ENCODE assay signal across 29 mouse cellular contexts in genomic region chrX:31775255-31775654, GRCm38 (mm10). TPM values are rescaled to one million over a fixed set of nuclear protein-coding genes. Genes with fewer than 3 reads are reported as not detected.
DNase-seq lines count a peak whose midpoint lies in the region; ATAC-seq and TF ChIP-seq lines count a peak whose summit lies in the region.
"Had no signal": no experiment of that assay in that cellular context is flagged by ENCODE, and none has a peak within 500 bp of the region (broad histone marks: within the 10 kb centered on the region; RNA-seq: fewer than 3 reads in every experiment).

No protein-coding gene starts in this region.

- ATAC-seq in heart, postnatal 0 days (ENCODE audit: insufficient read depth, low read depth), result peak; percentile 30; the same call in 1 of the 2 replicates
- ATAC-seq in kidney, embryonic 16.5 days (ENCODE audit: low FRiP score, low TSS enrichment), result peak; percentile 54; the same call in 1 of the 2 replicates
- ATAC-seq: forebrain, embryonic 15.5 days had no signal

- TF ChIP-seq CTCF in heart, postnatal 0 days (IDR thresholded peaks at IDR 0.05; ENCODE audit: low read depth), result no peak
- TF ChIP-seq CTCF in gastrocnemius, adult 2 months (IDR thresholded peaks at IDR 0.05), result no peak

- H3K4me1 ChIP-seq in heart, postnatal 0 days (ENCODE audit: control insufficient read depth, insufficient read depth), result no peaks in the 10 kb centered on the region
- no peaks in the 10 kb centered on the region for H3K4me1 ChIP-seq in kidney, embryonic 16.5 days (ENCODE audit: insufficient read depth, low read length)
- H3K4me1 ChIP-seq: forebrain, embryonic 15.5 days had no signal

- TF ChIP-seq EP300 in heart, postnatal 0 days (IDR thresholded peaks at IDR 0.05; ENCODE audit: low read depth), result no peak

- intact Hi-C loops in heart, postnatal 14 days (cut with DNase I), result no loop called here
- intact Hi-C loops in gastrocnemius, adult 2 months (cut with DNase I), result no loop called here

- H3K27ac ChIP-seq in heart, postnatal 0 days (ENCODE audit: low read depth), result no peak overlapping the region
- H3K27ac ChIP-seq in kidney, embryonic 16.5 days (ENCODE audit: low read length), result no peak overlapping the region
- H3K27ac ChIP-seq in gastrocnemius, adult 2 months, result no peak overlapping the region
- H3K27ac ChIP-seq: forebrain, embryonic 15.5 days had no signal

- H3K9ac ChIP-seq in heart, postnatal 0 days (replicated peaks; ENCODE audit: low read depth, low read length), result no peak overlapping the region
- H3K9ac ChIP-seq in kidney, embryonic 16.5 days (replicated peaks; ENCODE audit: low read length), result no peak overlapping the region
- H3K9ac ChIP-seq: forebrain, embryonic 15.5 days had no signal

- 76% methylated on average over 3 of the region's 3 CpGs for WGBS in heart, postnatal 0 days
- WGBS in kidney, embryonic 16.5 days, result 94% methylated on average over 3 of the region's 3 CpGs

- peak; percentile 85 for DNase-seq in heart, adult 11 months
- no peak for DNase-seq in heart, adult 9 months (ENCODE audit: low spot score in 2 of 2)
- no peak for DNase-seq in heart, postnatal 0 days (ENCODE audit: low spot score)
- no peak for DNase-seq in heart, postnatal 14 days
- no peak for DNase-seq in kidney, adult 11 months
- peak; percentile 3 for DNase-seq in adipocyte (ENCODE audit: low spot score)
- DNase-seq in gastrocnemius, adult 2 months, result no peak
- DNase-seq: adrenal gland, postnatal 36 days; cerebellum, adult 9-10 months; gastrocnemius, postnatal 14 days; kidney, adult 18-20 months; kidney, postnatal 14 days; left cerebral cortex, postnatal 4 days; lung, postnatal 4 days had no signal

- H3K4me2 ChIP-seq in heart, postnatal 0 days (ENCODE audit: low read depth, low read length), result no peak overlapping the region
- H3K4me2 ChIP-seq in kidney, embryonic 16.5 days (replicated peaks; ENCODE audit: low read depth, low read length), result no peak overlapping the region
- H3K4me2 ChIP-seq: forebrain, embryonic 15.5 days had no signal

- no peaks in the 10 kb centered on the region for H3K27me3 ChIP-seq in heart, postnatal 0 days (ENCODE audit: control insufficient read depth, insufficient read depth, low read length)
- H3K27me3 ChIP-seq in kidney, embryonic 16.5 days (ENCODE audit: insufficient read depth, low read length), result no peaks in the 10 kb centered on the region
- H3K27me3 ChIP-seq: forebrain, embryonic 15.5 days had no signal

- H3K4me3 ChIP-seq in heart, postnatal 0 days (ENCODE audit: low read depth, low read length), result no peak overlapping the region
- no peak overlapping the region for H3K4me3 ChIP-seq in kidney, embryonic 16.5 days (ENCODE audit: low read length)
- H3K4me3 ChIP-seq in gastrocnemius, adult 2 months, result no peak overlapping the region
- H3K4me3 ChIP-seq: forebrain, embryonic 15.5 days had no signal

- H3K36me3 ChIP-seq in heart, postnatal 0 days (replicated peaks; ENCODE audit: control insufficient read depth, insufficient read depth, low read length), result no peaks in the 10 kb centered on the region
- no peaks in the 10 kb centered on the region for H3K36me3 ChIP-seq in kidney, embryonic 16.5 days (ENCODE audit: insufficient read depth, low read length)
- H3K36me3 ChIP-seq: forebrain, embryonic 15.5 days had no signal

- H3K9me3 ChIP-seq in heart, postnatal 0 days (replicated peaks; ENCODE audit: control insufficient read depth, low read length), result peaks cover 36% of the 10 kb centered on the region
- peaks cover 55% of the 10 kb centered on the region for H3K9me3 ChIP-seq in kidney, embryonic 16.5 days (ENCODE audit: low read length)

RNA-seq across cellular contexts. Expression of gene Btbd35f25, which starts 58.3 kb away (rescaled TPM):
- not detected in 2 replicates for total RNA-seq in heart, postnatal 0 days (2014; rRNA removed; ENCODE audit: low replicate concordance)
- polyA plus RNA-seq in heart, postnatal 0 days (2015; fragmentation: Nextera tagmentation; extraction: Ambion mirVana), result not detected in 2 replicates
- not detected for total RNA-seq in heart, postnatal 14 days (2021)
- not detected in 2 replicates for polyA plus RNA-seq in kidney, embryonic 16.5 days (2015; fragmentation: Nextera tagmentation; extraction: Ambion mirVana)
- not detected for total RNA-seq in gastrocnemius, adult 2 months (2021)
- total RNA-seq: adrenal gland, adult 18-20 months; adrenal gland, postnatal 36 days; gastrocnemius, postnatal 14 days; heart, adult 8-10 months; layer of hippocampus, adult 18-20 months; layer of hippocampus, postnatal 14 days; left cerebral cortex, adult 8-10 months; left cerebral cortex, postnatal 4 days; liver, adult 2 months; megakaryocyte-erythroid progenitor cell, adult 5-6 weeks had no signal
- polyA plus RNA-seq: forebrain, embryonic 15.5 days; liver, adult 2 months; liver, embryonic 16.5 days; lung, embryonic 16.5 days; neural tube, embryonic 11.5 days; small intestine, adult 2 months; thymus, postnatal 0 days; urinary bladder, adult 2 months had no signal

Comparison
In these comparisons a context has a peak if more than half of its experiments do, and no peak if none do; other contexts are left out.
1. DNase-seq: peak in heart, adult 11 months (single experiment) and adipocyte (single experiment); none in heart, adult 9 months (0 of 2), heart, postnatal 0 days (single experiment), heart, postnatal 14 days (0 of 2), kidney, adult 11 months (single experiment) and gastrocnemius, adult 2 months (single experiment).